7 mouse cellular contexts compared by ENCODE assay signal in genomic region chr4:97600875-97601835, GRCm38 (mm10).
DNase-seq lines count a peak whose midpoint lies in the region; ATAC-seq and TF ChIP-seq lines count a peak whose summit lies in the region.

No protein-coding gene starts in this region.

- no peak overlapping the region for H3K4me2 ChIP-seq in forebrain, embryonic 15.5 days (replicated peaks)
- peak overlapping the region; percentile 48 for H3K4me2 ChIP-seq in liver, postnatal 0 days (ENCODE audit: low read depth, low read length)

- peak overlapping the region; percentile 63 for H3K27ac ChIP-seq in forebrain, embryonic 15.5 days (replicated peaks)
- H3K27ac ChIP-seq in liver, postnatal 0 days (ENCODE audit: low read depth) = peak overlapping the region; percentile 24; the same call in 1 of the 2 replicates

- H3K9me3 ChIP-seq in G1E (replicated peaks) = peaks cover 12% of the 10 kb centered on the region
- H3K9me3 ChIP-seq in forebrain, embryonic 15.5 days = no peaks in the 10 kb centered on the region
- no peaks in the 10 kb centered on the region for H3K9me3 ChIP-seq in liver, postnatal 0 days (ENCODE audit: low read length)

- H3K36me3 ChIP-seq in G1E (replicated peaks) = no peaks in the 10 kb centered on the region
- no peaks in the 10 kb centered on the region for H3K36me3 ChIP-seq in forebrain, embryonic 15.5 days
- H3K36me3 ChIP-seq in liver, postnatal 0 days (replicated peaks; ENCODE audit: insufficient read depth, low read length) = no peaks in the 10 kb centered on the region

- H3K4me3 ChIP-seq in G1E (ENCODE audit: low read depth, low read length) = no peak overlapping the region
- H3K4me3 ChIP-seq in forebrain, embryonic 15.5 days = no peak overlapping the region
- H3K4me3 ChIP-seq in liver, postnatal 0 days (ENCODE audit: low read depth, low read length) = no peak overlapping the region

- TF ChIP-seq CTCF in G1E (IDR thresholded peaks at IDR 0.05; ENCODE audit: low read depth, low read length) = no peak
- TF ChIP-seq CTCF in liver, postnatal 0 days (IDR thresholded peaks at IDR 0.05; ENCODE audit: low read depth) = no peak

- no peak overlapping the region for H3K9ac ChIP-seq in forebrain, embryonic 15.5 days (replicated peaks)
- H3K9ac ChIP-seq in liver, postnatal 0 days (replicated peaks) = no peak overlapping the region

- DNase-seq in G1E (ENCODE audit: low spot score) (no peak), NIH3T3 (ENCODE audit: low read depth) (peak; percentile 54)
- peak; percentile 18 for DNase-seq in liver, postnatal 0 days
- DNase-seq in cerebellum, adult 11-12 months = no peak
- no peak for DNase-seq in urinary bladder, postnatal 10 days (ENCODE audit: low spot score)
- no peak for DNase-seq in frontal cortex, postnatal 14 days (ENCODE audit: low spot score in 2 of 2)

- TF ChIP-seq EP300 in liver, postnatal 0 days (IDR thresholded peaks at IDR 0.05; ENCODE audit: low read depth) = peak; percentile 76

- H3K27me3 ChIP-seq in G1E (ENCODE audit: insufficient read depth, low read length) = no peaks in the 10 kb centered on the region
- H3K27me3 ChIP-seq in forebrain, embryonic 15.5 days = no peaks in the 10 kb centered on the region
- H3K27me3 ChIP-seq in liver, postnatal 0 days (ENCODE audit: insufficient read depth, low read length) = no peaks in the 10 kb centered on the region

- 39% methylated on average over 8 of the region's 8 CpGs for WGBS in forebrain, embryonic 15.5 days
- 38% methylated on average over 8 of the region's 8 CpGs for WGBS in liver, postnatal 0 days (ENCODE audit: insufficient replicate concordance)

- H3K4me1 ChIP-seq in G1E (ENCODE audit: insufficient read depth, low read depth, low read length) = no peaks in the 10 kb centered on the region
- H3K4me1 ChIP-seq in forebrain, embryonic 15.5 days = peaks cover 20% of the 10 kb centered on the region
- peaks cover 6% of the 10 kb centered on the region for H3K4me1 ChIP-seq in liver, postnatal 0 days (ENCODE audit: insufficient read depth)

- peak; percentile 84 for ATAC-seq in G1E (ENCODE audit: extremely low read depth, insufficient number of reproducible peaks, low FRiP score, poor library complexity, severe bottlenecking)
- ATAC-seq in forebrain, embryonic 15.5 days (replicated peaks) = peak; percentile 63
- peak; percentile 92 for ATAC-seq in liver, postnatal 0 days

Comparison
In these comparisons a context has a peak if more than half of its experiments do, and no peak if none do; other contexts are left out.
1. DNase-seq: peak in NIH3T3 (single experiment) and liver, postnatal 0 days (single experiment); none in G1E (single experiment), cerebellum, adult 11-12 months (single experiment), urinary bladder, postnatal 10 days (single experiment) and frontal cortex, postnatal 14 days (0 of 2).
2. Peak in every context shown above with its lines, with median percentiles within 50 percentile points of each other: ATAC-seq.